Mouse (Mus musculus) kidney, postnatal 0 days (tissue): ENCODE data around the gene Esrrg. TPM values are rescaled to one million over a fixed set of nuclear protein-coding genes. Genes with fewer than 3 reads are reported as not detected.
A peak's percentile ranks its signal among the peaks of the same experiment; 100 is the strongest.

Source experiments
- ATAC-seq: fragments of 200-750 bp; cut with Nextera tagmentation; replicated peaks from 2 replicates; pipeline ENCODE4 v1.8.0; 2017; ENCODE audit warnings: low read depth, moderate number of reproducible peaks, moderate TSS enrichment, moderate library complexity; ENCODE audit not compliant: low FRiP score
- DNase-seq: peaks from one replicate; pipeline ENCODE4 v3.0.0-alpha.2; 2016; ENCODE audit warnings: low spot score
- H3K27ac ChIP-seq: fragments of 300-500 bp; sonication (generic); 2 replicates; pipeline ENCODE4 v1.5.1; 2014; ENCODE audit warnings: mild to moderate bottlenecking
- H3K27me3 ChIP-seq: fragments of 300-500 bp; sonication (generic); 2 replicates; pipeline ENCODE4 v1.6.1; 2014; ENCODE audit warnings: low read length, mixed read lengths; ENCODE audit not compliant: insufficient read depth
- H3K36me3 ChIP-seq: fragments of 300-500 bp; sonication (generic); 2 replicates; pipeline ENCODE4 v1.6.1; 2014; ENCODE audit warnings: low read length, mixed read lengths; ENCODE audit not compliant: insufficient read depth
- H3K4me1 ChIP-seq: fragments of 300-500 bp; sonication (generic); replicated peaks from 2 replicates; pipeline ENCODE4 v1.6.1; 2014; ENCODE audit warnings: antibody characterized with exemption, low read length, mixed read lengths; ENCODE audit not compliant: insufficient read depth
- H3K4me2 ChIP-seq: fragments of 300-500 bp; sonication (generic); 2 replicates; pipeline ENCODE4 v1.6.1; 2014; ENCODE audit warnings: mild to moderate bottlenecking, low read length, moderate library complexity, mixed read lengths
- H3K4me3 ChIP-seq: fragments of 300-500 bp; sonication (generic); replicated peaks from 2 replicates; pipeline ENCODE4 v1.5.1; 2014; ENCODE audit warnings: low read depth, low read length
- H3K9ac ChIP-seq: fragments of 300-500 bp; sonication (generic); 2 replicates; pipeline ENCODE4 v1.6.1; 2014; ENCODE audit warnings: low read depth, low read length
- H3K9me3 ChIP-seq: fragments of 300-500 bp; sonication (generic); replicated peaks from 2 replicates; pipeline ENCODE4 v1.6.1; 2016; ENCODE audit warnings: low read length, inconsistent platforms, mixed read lengths
- CTCF ChIP-seq: IDR thresholded peaks from 2 replicates; pipeline ENCODE4 v1.5.1; 2016; ENCODE audit warnings: antibody characterized with exemption, low read depth, mild to moderate bottlenecking, moderate library complexity
- WGBS: fragments of 180-500 bp; shearing (Covaris S2); extraction: QIAGEN DNeasy Blood & Tissue Kit; methylation state at CpG from one replicate; pipeline ENCODE4 v1.1.7; 2014; 5-methylcytosine and 5-hydroxymethylcytosine counted together
- polyA plus RNA-seq: library from polyadenylated mRNA; unstranded; fragments of >200 nt; fragmentation: Nextera tagmentation; extraction: Ambion mirVana; gene quantifications from 2 replicates; pipeline ENCODE4 v1.2.1, GENCODE M21; 2015

Gene Esrrg
- polyA plus RNA-seq, 1 experiment from 2014 or later, result 26.0 TPM

- DNase-seq (no peak), ATAC-seq (no peak)
- Histone ChIP-seq H3K4me1 (no peaks in the 10 kb centered on the region), H3K9me3 (no peaks in the 10 kb centered on the region), H3K36me3 (no peaks in the 10 kb centered on the region), H3K9ac (no peak overlapping the region), H3K27me3 (no peaks in the 10 kb centered on the region), H3K4me2 (no peak overlapping the region), H3K4me3 (no peak overlapping the region), H3K27ac (no peak overlapping the region)
- TF ChIP-seq CTCF, result no peak
- WGBS, result 91% methylated on average over 4 of the region's 4 CpGs
These were observed 310.3 kb downstream of the Esrrg start for GRCm38 (mm10) chr1:187918939-187919338.

DNA sequence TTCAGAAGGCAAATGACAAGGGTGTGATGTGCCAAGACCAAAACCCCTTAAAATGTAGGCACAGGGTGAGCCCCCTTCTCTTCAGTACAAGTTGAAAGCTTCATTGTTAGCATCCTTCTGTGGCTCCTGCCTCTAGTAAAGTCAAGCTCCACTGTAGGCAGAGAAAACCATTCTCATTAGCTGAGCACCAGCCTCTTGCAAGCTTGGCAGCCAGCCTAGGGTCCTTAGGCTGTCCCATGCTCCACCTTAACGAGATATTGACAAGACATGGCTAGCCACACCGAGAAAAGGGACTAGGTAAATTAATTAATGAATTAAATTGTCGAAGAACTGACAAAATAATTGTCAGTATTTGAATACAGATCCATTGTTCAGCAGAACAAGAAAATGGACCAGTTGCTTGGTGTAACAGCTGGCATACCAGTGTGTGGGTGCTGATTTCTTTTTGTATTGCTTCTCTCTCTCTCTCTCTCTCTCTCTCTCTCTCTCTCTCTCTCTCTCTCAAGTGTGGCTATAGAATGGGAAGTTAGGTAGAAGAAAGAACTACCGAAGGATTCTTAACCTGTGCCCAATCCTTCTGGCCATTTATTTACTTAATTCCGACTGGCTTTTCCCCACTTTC, 311.7 kb downstream of the Esrrg start:
- no peak overlapping the region for H3K4me2 ChIP-seq
- no peaks in the 10 kb centered on the region for H3K36me3 ChIP-seq
- H3K4me3 ChIP-seq, result no peak overlapping the region
- DNase-seq, result no peak
- H3K4me1 ChIP-seq, result no peaks in the 10 kb centered on the region
- WGBS, result 74% methylated on average over 5 of the region's 5 CpGs
- H3K9ac ChIP-seq, result no peak overlapping the region
- no peak for TF ChIP-seq CTCF
- no peak for ATAC-seq
- no peaks in the 10 kb centered on the region for H3K9me3 ChIP-seq
- H3K27ac ChIP-seq, result no peak overlapping the region
- H3K27me3 ChIP-seq, result no peaks in the 10 kb centered on the region

- ATAC-seq (no peak), DNase-seq (no peak)
- WGBS, result 40% methylated on average over 3 of the region's 3 CpGs
- no peaks in the 10 kb centered on the region for H3K36me3 ChIP-seq
- no peaks in the 10 kb centered on the region for H3K27me3 ChIP-seq
- no peak overlapping the region for H3K27ac ChIP-seq
- no peak overlapping the region for H3K4me2 ChIP-seq
- no peaks in the 10 kb centered on the region for H3K4me1 ChIP-seq
- no peak for TF ChIP-seq CTCF
- H3K9me3 ChIP-seq, result no peaks in the 10 kb centered on the region
- H3K4me3 ChIP-seq, result no peak overlapping the region
- H3K9ac ChIP-seq, result no peak overlapping the region
These were observed 322.6 kb downstream of the Esrrg start for GRCm38 (mm10) chr1:187931146-187931545.

GRCm38 (mm10) chr1:187938652-187939051, 330.1 kb downstream of the Esrrg start:
- WGBS, result 55% methylated on average over 7 of the region's 7 CpGs
- no peak for TF ChIP-seq CTCF
- Histone ChIP-seq H3K9ac (no peak overlapping the region), H3K36me3 (no peaks in the 10 kb centered on the region), H3K27me3 (no peaks in the 10 kb centered on the region), H3K4me2 (no peak overlapping the region), H3K27ac (no peak overlapping the region), H3K9me3 (no peaks in the 10 kb centered on the region), H3K4me3 (no peak overlapping the region), H3K4me1 (no peaks in the 10 kb centered on the region)
- DNase-seq (peak; percentile 6), ATAC-seq (no peak)

GRCm38 (mm10) chr1:187939078-187939477, 330.5 kb downstream of the Esrrg start:
- Histone ChIP-seq H3K4me3 (no peak overlapping the region), H3K4me2 (no peak overlapping the region), H3K27ac (no peak overlapping the region), H3K4me1 (no peaks in the 10 kb centered on the region), H3K27me3 (no peaks in the 10 kb centered on the region), H3K9ac (no peak overlapping the region), H3K9me3 (no peaks in the 10 kb centered on the region), H3K36me3 (no peaks in the 10 kb centered on the region)
- ATAC-seq, result no peak
- DNase-seq, result no peak
- no peak for TF ChIP-seq CTCF
- WGBS, result 54% methylated on average over 4 of the region's 4 CpGs

DNA sequence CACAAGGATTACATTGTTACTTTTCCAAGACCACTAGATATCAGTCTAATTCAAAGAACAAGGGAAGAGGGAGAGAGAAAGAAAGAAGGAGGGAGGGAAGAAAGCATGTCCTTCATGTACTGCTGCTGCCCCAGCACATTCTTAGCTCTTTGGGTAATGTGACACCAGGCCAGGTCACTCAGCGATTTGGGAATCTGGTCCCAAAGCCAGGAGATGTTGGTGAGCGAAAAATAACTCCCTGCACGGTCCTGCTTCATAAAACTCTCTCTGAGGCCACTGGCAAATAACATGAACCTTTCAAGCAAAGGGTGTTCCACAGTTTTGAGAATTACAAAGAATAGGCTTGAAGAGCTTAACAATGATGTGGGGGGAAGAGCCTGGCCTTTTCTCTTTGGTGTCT, 342.9 kb downstream of the Esrrg start:
- Histone ChIP-seq H3K4me1 (no peaks in the 10 kb centered on the region), H3K9me3 (no peaks in the 10 kb centered on the region), H3K4me2 (no peak overlapping the region), H3K27me3 (no peaks in the 10 kb centered on the region), H3K36me3 (no peaks in the 10 kb centered on the region), H3K9ac (no peak overlapping the region), H3K4me3 (no peak overlapping the region), H3K27ac (no peak overlapping the region)
- WGBS, result 44% methylated on average over 3 of the region's 3 CpGs
- ATAC-seq, result no peak
- TF ChIP-seq CTCF, result no peak
- peak; percentile 28 for DNase-seq

- H3K36me3 ChIP-seq, result no peaks in the 10 kb centered on the region
- no peak overlapping the region for H3K9ac ChIP-seq
- TF ChIP-seq CTCF, result no peak
- WGBS, result 90% methylated on average over 2 of the region's 2 CpGs
- no peak overlapping the region for H3K4me2 ChIP-seq
- no peaks in the 10 kb centered on the region; the same call in 1 of the 2 replicates for H3K4me1 ChIP-seq
- H3K27me3 ChIP-seq, result no peaks in the 10 kb centered on the region
- ATAC-seq (no peak), DNase-seq (no peak)
- no peak overlapping the region for H3K27ac ChIP-seq
- H3K4me3 ChIP-seq, result no peak overlapping the region
- H3K9me3 ChIP-seq, result no peaks in the 10 kb centered on the region
These were observed 348.1 kb downstream of the Esrrg start for GRCm38 (mm10) chr1:187956702-187957101.
